Mouse (Mus musculus) MEL (cell line): ENCODE measurements around the gene Abtb1. TPM values are rescaled to one million over a fixed set of nuclear protein-coding genes. Genes with fewer than 3 reads are reported as not detected.

Experiments used
- DNase-seq: peaks from one replicate; pipeline ENCODE4 v3.0.0; 2011; ENCODE audit warnings: low read depth, low spot score
- H3K27ac ChIP-seq: 2 replicates; pipeline ENCODE4 v1.5.1; 2012; ENCODE audit warnings: low read depth, mild to moderate bottlenecking, control low read depth, low read length, moderate library complexity; ENCODE audit not compliant: control insufficient read depth
- H3K27me3 ChIP-seq, 2 experiments: fragments of 150-350 bp in 1 of 2; sonication (generic) in 1 of 2; 2 replicates each; pipeline ENCODE4 v1.6.1; 2012; ENCODE audit warnings: low read length in 2 of 2, mild to moderate bottlenecking in 2 of 2, improper control_type of control experiment in 1 of 2, moderate library complexity in 1 of 2; ENCODE audit not compliant: insufficient read depth in 2 of 2, control insufficient read depth in 1 of 2
- H3K36me3 ChIP-seq, 2 experiments: 2 replicates each; pipeline ENCODE4 v1.6.1; 2012 to 2014; ENCODE audit warnings: low read length in 2 of 2, improper control_type of control experiment in 1 of 2, inconsistent platforms in 1 of 2, mild to moderate bottlenecking in 1 of 2; ENCODE audit not compliant: insufficient read depth in 2 of 2, control insufficient read depth in 1 of 2
- H3K4me1 ChIP-seq, 2 experiments: fragments of 150-350 bp in 1 of 2; sonication (generic) in 1 of 2; 2 replicates each; pipeline ENCODE4 v1.6.1; 2012; ENCODE audit warnings: low read length in 2 of 2, improper control_type of control experiment in 1 of 2, mild to moderate bottlenecking in 1 of 2; ENCODE audit not compliant: insufficient read depth in 2 of 2, control insufficient read depth in 1 of 2
- H3K4me3 ChIP-seq, 2 experiments: fragments of 150-350 bp in 1 of 2; sonication (generic) in 1 of 2; 2 replicates each; pipeline ENCODE4 v1.5.1; 2012; ENCODE audit warnings: low read depth in 2 of 2, low read length in 2 of 2, mild to moderate bottlenecking in 2 of 2, moderate library complexity in 2 of 2, control low read depth in 1 of 2, improper control_type of control experiment in 1 of 2; ENCODE audit not compliant: control insufficient read depth in 1 of 2, insufficient read depth in 1 of 2
- H3K79me2 ChIP-seq: 2 replicates; pipeline ENCODE4 v1.6.1; 2012; ENCODE audit warnings: mild to moderate bottlenecking, low read length, moderate library complexity; ENCODE audit not compliant: control insufficient read depth, poor library complexity, insufficient read depth
- H3K9ac ChIP-seq: 2 replicates; pipeline ENCODE4 v1.6.1; 2012; ENCODE audit warnings: low read depth, mild to moderate bottlenecking, control low read depth, low read length, moderate library complexity; ENCODE audit not compliant: control insufficient read depth, poor library complexity, severe bottlenecking
- H3K9me3 ChIP-seq: fragments of 150-350 bp; sonication (generic); replicated peaks from 2 replicates; pipeline ENCODE4 v1.6.1; 2012; ENCODE audit warnings: mild to moderate bottlenecking, low read length, improper control_type of control experiment, moderate library complexity; ENCODE audit not compliant: insufficient read depth
- CHD1 ChIP-seq: IDR thresholded peaks from 2 replicates; pipeline ENCODE4 v1.6.1; 2012; ENCODE audit warnings: low read depth, mild to moderate bottlenecking, inconsistent platforms, low read length, improper control_type of control experiment
- CHD2 ChIP-seq: IDR thresholded peaks from 2 replicates; pipeline ENCODE4 v1.6.1; 2011; ENCODE audit warnings: low read length, improper control_type of control experiment
- EP300 ChIP-seq, 2 experiments: IDR thresholded peaks; 2 replicates each; pipeline ENCODE4 v1.6.1; 2011; ENCODE audit warnings: improper control_type of control experiment in 2 of 2, low read length in 2 of 2, low read depth in 1 of 2, mild to moderate bottlenecking in 1 of 2
- ETS1 ChIP-seq: IDR thresholded peaks from 2 replicates; pipeline ENCODE4 v1.6.1; 2012; ENCODE audit warnings: low read depth, mild to moderate bottlenecking, inconsistent platforms, low read length, improper control_type of control experiment, moderate library complexity
- GABPA ChIP-seq: IDR thresholded peaks from 2 replicates; pipeline ENCODE4 v1.6.1; 2012; ENCODE audit warnings: low read depth, mild to moderate bottlenecking, inconsistent platforms, low read length, improper control_type of control experiment, moderate library complexity
- KAT2A ChIP-seq: conservative IDR thresholded peaks from 2 replicates; pipeline ENCODE4 v1.6.1; 2012; ENCODE audit warnings: low read depth, low read length, improper control_type of control experiment, inconsistent platforms
- MAFK ChIP-seq: IDR thresholded peaks from 2 replicates; pipeline ENCODE4 v1.6.1; 2011; ENCODE audit warnings: low read depth, mild to moderate bottlenecking, low read length, improper control_type of control experiment, borderline replicate concordance
- MAX ChIP-seq: IDR thresholded peaks from 2 replicates; pipeline ENCODE4 v1.6.1; 2011; ENCODE audit warnings: low read length, improper control_type of control experiment
- MEF2A ChIP-seq: IDR thresholded peaks from 2 replicates; pipeline ENCODE4 v1.6.1; 2014; ENCODE audit warnings: low read depth, mild to moderate bottlenecking, inconsistent platforms, low read length, improper control_type of control experiment; ENCODE audit not compliant: poor library complexity, insufficient replicate concordance, severe bottlenecking; ENCODE audit errors: extremely low read depth
- MXI1 ChIP-seq: IDR thresholded peaks from 2 replicates; pipeline ENCODE4 v1.6.1; 2011; ENCODE audit warnings: mild to moderate bottlenecking, low read depth, low read length, improper control_type of control experiment
- MYB ChIP-seq: IDR thresholded peaks from 2 replicates; pipeline ENCODE4 v1.6.1; 2011; ENCODE audit warnings: mild to moderate bottlenecking, low read depth, low read length, improper control_type of control experiment
- MYC ChIP-seq: IDR thresholded peaks from 2 replicates; pipeline ENCODE4 v1.6.1; 2011; ENCODE audit warnings: low read depth, mild to moderate bottlenecking, low read length, improper control_type of control experiment, moderate library complexity
- NELFE ChIP-seq: IDR thresholded peaks from 2 replicates; pipeline ENCODE4 v1.6.1; 2011; ENCODE audit warnings: low read depth, low read length, improper control_type of control experiment
- RCOR1 ChIP-seq: IDR thresholded peaks from 2 replicates; pipeline ENCODE4 v1.6.1; 2012; ENCODE audit warnings: low read depth, mild to moderate bottlenecking, inconsistent platforms, low read length, improper control_type of control experiment
- SMC3 ChIP-seq: IDR thresholded peaks from 2 replicates; pipeline ENCODE4 v1.6.1; 2011; ENCODE audit warnings: low read depth, low read length, improper control_type of control experiment
- TAL1 ChIP-seq: IDR thresholded peaks from 2 replicates; pipeline ENCODE4 v1.6.1; 2012; ENCODE audit warnings: mild to moderate bottlenecking, inconsistent platforms, low read length, moderate library complexity, mixed read lengths
- USF1 ChIP-seq: IDR thresholded peaks from 2 replicates; pipeline ENCODE4 v1.6.1; 2014; ENCODE audit warnings: low read depth, mild to moderate bottlenecking, inconsistent platforms, low read length, improper control_type of control experiment, moderate library complexity
- USF2 ChIP-seq, 2 experiments: IDR thresholded peaks; 2 replicates each; pipeline ENCODE4 v1.6.1; 2011 to 2012; ENCODE audit warnings: improper control_type of control experiment in 2 of 2, low read length in 2 of 2, borderline replicate concordance in 1 of 2, inconsistent platforms in 1 of 2, low read depth in 1 of 2, mild to moderate bottlenecking in 1 of 2; ENCODE audit not compliant: insufficient read depth in 1 of 2
- ZKSCAN1 ChIP-seq: IDR thresholded peaks from 2 replicates; pipeline ENCODE4 v1.6.1; 2012; ENCODE audit warnings: low read depth, mild to moderate bottlenecking, inconsistent platforms, low read length, improper control_type of control experiment, moderate library complexity
- ZMIZ1 ChIP-seq: IDR thresholded peaks from 2 replicates; pipeline ENCODE4 v1.6.1; 2012; ENCODE audit warnings: low read depth, mild to moderate bottlenecking, inconsistent platforms, low read length, improper control_type of control experiment, moderate library complexity
- ZNF384 ChIP-seq: IDR thresholded peaks from 2 replicates; pipeline ENCODE4 v1.6.1; 2012; ENCODE audit warnings: low read depth, mild to moderate bottlenecking, inconsistent platforms, low read length, improper control_type of control experiment
- polyA plus RNA-seq, 2 experiments: library from polyadenylated mRNA; stranded (reverse) in 1 of 2; unstranded in 1 of 2; fragments of >175 nt in 1 of 2; fragments of >200 nt in 1 of 2; gene quantifications; 2 replicates each; pipeline versions ENCODE4 v1.2.1 to v1.2.4; 2012; ENCODE audit warnings: low replicate concordance in 2 of 2, low read depth in 1 of 2; ENCODE audit not compliant: insufficient read length in 2 of 2, insufficient read depth in 1 of 2, missing spikeins in 1 of 2
- total RNA-seq: library from RNA; depleted of rRNA; stranded (reverse); fragments of 300-350 nt; gene quantifications from 2 replicates; pipeline ENCODE4 v1.2.3, GENCODE M21; 2012

Abtb1 gene
- total and polyA plus RNA-seq, 3 experiments, result 7.4 to 16.9 TPM; not detected in 1

GRCm38 (mm10) chr6:88833340-88834140 is 8.2 kb downstream of the Abtb1 start:
- no peaks in the 10 kb centered on the region for H3K9me3 ChIP-seq
- H3K4me1 ChIP-seq, result peaks cover 4% of the 10 kb centered on the region in 2 experiments; a peak in 3 of 4 replicates
- peaks cover 0 to 3% of the 10 kb centered on the region in 2 experiments; a peak in 1 of 4 replicates for H3K36me3 ChIP-seq
- H3K4me3 ChIP-seq, result no peak overlapping the region
- H3K27me3 ChIP-seq, result no peaks in the 10 kb centered on the region
- no peaks in the 10 kb centered on the region for H3K79me2 ChIP-seq
- peak; percentile 28 for DNase-seq
- no peak overlapping the region for H3K9ac ChIP-seq
- no peak for TF ChIP-seq GABPA
- TF ChIP-seq NELFE, result no peak
- TF ChIP-seq EP300 (IDR thresholded peaks at IDR 0.05; ENCODE audit: low read depth in 1 of 2, low read length in 2 of 2), result 0 out of 4 replicates have a peak, but pooled peaks of 1 of the 2 experiments have one; percentile 15
- no peak for TF ChIP-seq SMC3
- no peak for TF ChIP-seq CHD1
- no peak for TF ChIP-seq CHD2
- TF ChIP-seq MEF2A, result no peak
- TF ChIP-seq ZMIZ1, result no peak
- no peak for TF ChIP-seq MAFK
- TF ChIP-seq MYB, result no peak
- no peak for TF ChIP-seq USF1
- no peak for TF ChIP-seq USF2 (IDR thresholded peaks at IDR 0.05; ENCODE audit: borderline replicate concordance in 1 of 2, insufficient read depth in 1 of 2, low read depth in 1 of 2, low read length in 2 of 2)
- TF ChIP-seq MYC, result no peak
- no peak for TF ChIP-seq ETS1
- TF ChIP-seq ZKSCAN1, result no peak
- no peak for TF ChIP-seq MXI1
- no peak for TF ChIP-seq RCOR1
- TF ChIP-seq ZNF384, result peak; percentile 71
- no peak for TF ChIP-seq KAT2A
- peak; percentile 52 for TF ChIP-seq TAL1
- no peak for TF ChIP-seq MAX
- no peak overlapping the region for H3K27ac ChIP-seq
